Mouse (Mus musculus): Measurements from ENCODE around the gene Ltb. TPM values are rescaled to one million over a fixed set of nuclear protein-coding genes. Genes with fewer than 3 reads are reported as not detected.
A peak's percentile ranks its signal among the peaks of the same experiment; 100 is the strongest.

The Ltb gene
- polyA plus RNA-seq, 1 experiment from 2014 or later = 0.48 TPM

DNA sequence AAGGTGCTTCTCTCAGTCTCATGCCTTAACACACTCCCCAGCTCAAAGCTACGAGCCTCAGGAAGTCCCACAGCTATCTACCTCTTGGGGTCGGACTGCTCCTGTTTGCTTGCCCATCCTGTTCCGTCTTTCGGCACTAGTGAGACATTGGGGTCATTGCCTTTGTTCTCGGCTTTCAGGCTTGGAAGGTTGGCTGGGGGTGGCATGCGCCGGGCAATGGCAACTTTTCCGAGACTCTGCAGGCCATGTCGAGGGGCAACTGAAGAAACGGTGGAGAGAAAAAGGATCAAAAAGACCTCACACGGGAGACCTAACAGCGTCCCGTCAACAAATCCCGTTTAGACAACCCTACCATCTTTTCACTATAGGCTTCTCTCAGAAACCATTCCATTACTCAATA lies 32.1 kb upstream of the Ltb start:
- Histone ChIP-seq H3K27me3 (ENCODE audit: control insufficient read depth, insufficient read depth, low read length) (no peaks in the 10 kb centered on the region), H3K9me3 (replicated peaks; ENCODE audit: control insufficient read depth, low read length) (no peaks in the 10 kb centered on the region), H3K36me3 (replicated peaks; ENCODE audit: control insufficient read depth, insufficient read depth, low read depth, low read length) (peaks cover 41% of the 10 kb centered on the region), H3K27ac (replicated peaks; ENCODE audit: low read depth, low read length) (no peak overlapping the region), H3K4me1 (ENCODE audit: control insufficient read depth, insufficient read depth, low read length) (peaks cover 2% of the 10 kb centered on the region; the same call in 1 of the 2 replicates), H3K4me3 (ENCODE audit: low read depth, low read length) (peak overlapping the region; percentile 91), H3K4me2 (ENCODE audit: low read depth, low read length) (peak overlapping the region; percentile 96), H3K9ac (replicated peaks; ENCODE audit: low read length) (peak overlapping the region; percentile 99; the same call in 1 of the 2 replicates)
- DNase-seq (ENCODE audit: low spot score) (no peak), ATAC-seq (replicated peaks; ENCODE audit: insufficient number of reproducible peaks, low FRiP score, low TSS enrichment, low read depth) (no peak)
- 75% methylated on average over 14 of the region's 14 CpGs for WGBS

DNA sequence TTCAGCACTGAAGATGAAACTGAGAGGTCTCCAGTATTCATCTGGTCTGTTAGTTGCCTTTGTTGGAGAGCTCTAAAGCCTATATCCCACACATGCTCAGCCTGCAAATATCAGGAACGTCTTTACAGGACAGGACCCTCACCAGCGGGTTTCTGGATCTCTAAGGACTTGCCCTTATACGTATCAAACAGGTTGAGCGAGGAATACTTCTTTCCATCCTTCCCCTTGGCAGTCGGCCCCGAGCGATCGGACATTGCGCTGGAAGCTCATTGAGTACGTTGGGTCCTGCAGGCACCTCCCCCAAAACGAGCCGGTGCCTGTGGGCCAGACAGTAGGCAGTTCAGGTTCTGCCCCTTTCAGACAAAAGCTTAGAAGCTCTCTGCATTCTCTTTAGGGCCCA lies 31.5 kb upstream of the Ltb start:
- peaks cover 2% of the 10 kb centered on the region; the same call in 1 of the 2 replicates for H3K4me1 ChIP-seq (ENCODE audit: control insufficient read depth, insufficient read depth, low read length)

DNA sequence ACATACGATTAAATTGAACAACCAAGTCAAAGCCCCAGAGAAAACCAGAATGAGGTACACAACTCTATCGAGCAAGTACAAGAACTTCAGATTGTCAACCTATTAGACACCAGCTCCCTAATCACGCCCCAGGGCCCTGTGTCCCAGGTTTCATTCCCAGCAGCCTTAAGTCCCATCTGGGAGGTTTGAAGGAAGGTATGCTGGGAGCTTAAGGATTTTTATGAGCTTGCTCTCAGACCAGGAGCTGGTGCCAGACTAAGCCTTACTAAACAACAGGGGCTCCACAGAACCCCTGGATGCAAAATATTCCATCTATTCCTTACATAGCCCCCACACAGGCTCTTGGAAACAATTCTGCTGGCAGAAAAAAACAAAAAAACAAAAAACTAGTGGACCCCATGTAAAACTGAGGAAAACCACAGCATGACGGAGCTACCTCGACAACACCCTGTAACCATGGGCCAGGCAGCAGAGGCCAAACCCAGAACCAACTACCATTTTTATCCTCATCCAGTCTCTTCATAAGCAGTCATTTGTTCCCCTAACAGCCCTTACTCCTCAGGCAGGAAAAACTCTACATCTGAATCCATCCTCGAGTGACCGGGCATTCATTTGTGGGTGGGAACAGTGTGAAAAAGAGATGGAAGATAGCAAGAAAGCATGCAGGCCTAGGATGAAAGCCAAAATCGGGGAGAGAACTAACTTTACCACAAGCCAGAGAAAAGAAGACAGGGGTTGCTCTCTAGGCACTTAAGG lies 30.7 kb upstream of the Ltb start:
- peak overlapping the region; percentile 93; the same call in 1 of the 2 replicates for H3K27ac ChIP-seq (replicated peaks; ENCODE audit: low read depth, low read length)
- H3K36me3 ChIP-seq (replicated peaks; ENCODE audit: control insufficient read depth, insufficient read depth, low read depth, low read length) = peaks cover 27% of the 10 kb centered on the region
- peaks cover 2% of the 10 kb centered on the region; the same call in 1 of the 2 replicates for H3K4me1 ChIP-seq (ENCODE audit: control insufficient read depth, insufficient read depth, low read length)
- ATAC-seq (replicated peaks; ENCODE audit: insufficient number of reproducible peaks, low FRiP score, low TSS enrichment, low read depth) (no peak), DNase-seq (ENCODE audit: low spot score) (no peak)
- H3K9me3 ChIP-seq (replicated peaks; ENCODE audit: control insufficient read depth, low read length) = no peaks in the 10 kb centered on the region
- H3K27me3 ChIP-seq (ENCODE audit: control insufficient read depth, insufficient read depth, low read length) = no peaks in the 10 kb centered on the region
- peak overlapping the region; percentile 91 for H3K4me3 ChIP-seq (ENCODE audit: low read depth, low read length)
- H3K9ac ChIP-seq (replicated peaks; ENCODE audit: low read length) = peak overlapping the region; percentile 99
- WGBS = 19% methylated on average over 8 of the region's 8 CpGs
- peak overlapping the region; percentile 96 for H3K4me2 ChIP-seq (ENCODE audit: low read depth, low read length)

More for the DNA sequence above, 31.5 kb upstream of the Ltb start:
- Histone ChIP-seq H3K9me3 (replicated peaks; ENCODE audit: control insufficient read depth, low read length) (no peaks in the 10 kb centered on the region), H3K36me3 (replicated peaks; ENCODE audit: control insufficient read depth, insufficient read depth, low read depth, low read length) (peaks cover 35% of the 10 kb centered on the region), H3K27ac (replicated peaks; ENCODE audit: low read depth, low read length) (no peak overlapping the region), H3K9ac (replicated peaks; ENCODE audit: low read length) (peak overlapping the region; percentile 99), H3K4me2 (ENCODE audit: low read depth, low read length) (peak overlapping the region; percentile 96), H3K4me3 (ENCODE audit: low read depth, low read length) (peak overlapping the region; percentile 91), H3K27me3 (ENCODE audit: control insufficient read depth, insufficient read depth, low read length) (no peaks in the 10 kb centered on the region)
- 61% methylated on average over 12 of the region's 12 CpGs for WGBS
- DNase-seq (ENCODE audit: low spot score) (no peak), ATAC-seq (replicated peaks; ENCODE audit: insufficient number of reproducible peaks, low FRiP score, low TSS enrichment, low read depth) (no peak)

DNA sequence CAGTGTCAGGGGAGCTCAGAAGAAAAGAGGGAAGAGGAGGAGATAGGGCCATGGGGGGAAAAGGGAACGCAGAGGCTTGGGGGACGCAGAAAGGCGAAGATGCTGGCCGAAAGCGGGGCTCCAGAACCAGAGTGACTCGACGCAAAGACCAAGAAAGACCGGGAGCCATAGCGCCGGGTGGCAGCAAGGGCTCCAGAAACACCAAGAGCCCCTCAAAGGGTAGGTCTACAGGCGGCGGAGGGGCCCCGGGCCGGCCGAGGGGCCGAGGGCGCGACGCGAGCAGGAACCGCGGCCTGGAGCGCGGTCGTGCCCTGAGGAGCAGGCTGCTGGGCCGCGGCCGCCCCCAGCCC lies 30.0 kb upstream of the Ltb start:
- Histone ChIP-seq H3K9me3 (replicated peaks; ENCODE audit: control insufficient read depth, low read length) (no peaks in the 10 kb centered on the region), H3K4me3 (ENCODE audit: low read depth, low read length) (peak overlapping the region; percentile 91), H3K4me1 (ENCODE audit: control insufficient read depth, insufficient read depth, low read length) (peaks cover 2% of the 10 kb centered on the region; the same call in 1 of the 2 replicates), H3K27me3 (ENCODE audit: control insufficient read depth, insufficient read depth, low read length) (no peaks in the 10 kb centered on the region), H3K4me2 (ENCODE audit: low read depth, low read length) (peak overlapping the region; percentile 96), H3K27ac (replicated peaks; ENCODE audit: low read depth, low read length) (peak overlapping the region; percentile 93), H3K36me3 (replicated peaks; ENCODE audit: control insufficient read depth, insufficient read depth, low read depth, low read length) (peaks cover 21% of the 10 kb centered on the region), H3K9ac (replicated peaks; ENCODE audit: low read length) (peak overlapping the region; percentile 99)
- ATAC-seq (replicated peaks; ENCODE audit: insufficient number of reproducible peaks, low FRiP score, low TSS enrichment, low read depth) (no peak; the same call in 1 of the 2 replicates), DNase-seq (ENCODE audit: low spot score) (no peak)
- under 1% methylated on average over 20 of the region's 28 CpGs for WGBS

DNA sequence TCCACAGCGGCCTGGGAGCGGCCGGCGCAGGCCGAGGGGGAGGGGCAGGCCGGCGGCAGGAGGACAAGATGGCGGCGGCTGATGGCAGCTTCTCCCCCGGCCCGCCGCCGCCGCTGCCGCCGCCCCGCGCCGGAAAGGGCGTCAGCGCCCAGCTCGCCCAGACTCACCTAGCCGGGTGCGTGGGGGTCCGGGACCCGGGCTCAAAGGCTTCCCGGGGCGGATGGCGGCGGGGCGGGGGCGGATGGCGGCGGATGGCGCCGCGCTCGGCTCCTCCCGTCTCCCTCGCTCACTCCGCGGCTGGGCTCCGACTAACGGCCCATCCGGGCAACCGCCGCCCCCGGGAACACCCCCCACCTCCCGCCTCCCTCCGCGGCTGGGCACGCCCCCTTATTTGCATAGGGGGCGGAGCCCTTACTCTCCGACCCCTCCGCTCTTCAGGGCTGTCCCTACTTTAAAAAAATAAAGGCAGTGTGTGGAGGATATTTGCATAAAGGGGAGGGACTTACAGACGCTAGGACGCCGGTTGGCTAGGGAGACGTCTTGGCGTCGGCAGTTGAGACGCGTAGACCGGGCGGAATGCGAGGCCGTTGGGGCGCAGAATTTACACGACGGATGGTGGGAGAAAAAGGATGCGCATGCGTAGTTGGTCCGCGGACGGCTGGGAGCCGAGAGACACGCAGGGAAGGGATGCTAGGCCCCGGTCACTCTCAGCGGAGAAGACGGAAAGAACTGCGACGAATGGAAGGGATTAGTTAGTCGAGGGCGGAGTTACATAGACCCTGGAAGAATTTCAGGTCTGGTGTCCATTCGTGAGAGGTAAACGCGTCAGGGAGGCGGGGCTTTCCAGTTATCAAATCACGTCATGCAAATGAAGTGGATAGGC lies 29.4 kb upstream of the Ltb start, which contains the start of gene Prrc2a:
TSS of gene Prrc2a (minus strand) at position 330 of the 883 bp plus-strand sequence.
- peaks cover 2% of the 10 kb centered on the region; the same call in 1 of the 2 replicates for H3K4me1 ChIP-seq (ENCODE audit: control insufficient read depth, insufficient read depth, low read length)
- ATAC-seq (replicated peaks; ENCODE audit: insufficient number of reproducible peaks, low FRiP score, low TSS enrichment, low read depth) (peak; percentile 89), DNase-seq (ENCODE audit: low spot score) (peak; percentile 98)
- H3K4me2 ChIP-seq (ENCODE audit: low read depth, low read length) = peak within 1 kb of the TSS; percentile 96
- H3K9ac ChIP-seq (replicated peaks; ENCODE audit: low read length) = peak within 1 kb of the TSS; percentile 99
- H3K9me3 ChIP-seq (replicated peaks; ENCODE audit: control insufficient read depth, low read length) = no peaks in the 10 kb centered on the region
- peaks cover 16% of the 10 kb centered on the region for H3K36me3 ChIP-seq (replicated peaks; ENCODE audit: control insufficient read depth, insufficient read depth, low read depth, low read length)
- peak within 1 kb of the TSS; percentile 93 for H3K27ac ChIP-seq (replicated peaks; ENCODE audit: low read depth, low read length)
- no peaks in the 10 kb centered on the region for H3K27me3 ChIP-seq (ENCODE audit: control insufficient read depth, insufficient read depth, low read length)
- under 1% methylated on average over 53 of the region's 89 CpGs for WGBS
- peak within 1 kb of the TSS; percentile 91 for H3K4me3 ChIP-seq (ENCODE audit: low read depth, low read length)

DNA sequence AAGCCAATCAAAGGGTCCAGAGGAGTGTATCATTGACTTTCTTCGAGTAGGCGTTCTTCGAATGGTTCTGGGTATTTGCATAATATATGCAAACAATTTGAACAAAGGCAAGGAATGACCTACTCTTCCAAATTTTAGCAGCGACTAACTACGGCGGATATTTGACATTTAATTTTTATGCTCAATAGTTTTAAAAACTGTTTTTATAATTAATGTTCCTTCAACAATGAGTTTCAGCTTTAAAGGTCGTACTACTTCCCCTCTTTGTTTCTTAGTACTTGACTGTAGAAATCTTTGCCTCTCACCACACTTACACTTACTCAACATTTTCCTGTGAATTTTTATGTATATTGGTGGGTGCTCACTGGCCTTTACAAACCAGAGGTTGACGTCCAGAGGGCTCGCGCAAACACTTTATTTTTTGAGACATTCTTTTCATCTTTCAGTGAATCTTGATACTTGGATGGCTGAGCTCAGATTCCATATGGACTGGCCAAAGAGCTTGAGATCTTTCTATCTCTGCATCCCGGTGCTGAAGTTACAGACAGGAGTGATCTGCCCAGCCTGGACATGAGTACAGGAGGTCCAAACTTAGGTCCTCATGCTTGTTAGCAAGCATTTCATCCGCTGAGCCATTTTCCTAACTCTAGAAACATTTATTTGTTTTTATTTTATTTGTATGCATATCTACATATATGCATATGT lies 28.6 kb upstream of the Ltb start:
- peak overlapping the region; percentile 36 for H3K4me2 ChIP-seq (ENCODE audit: low read depth, low read length)
- H3K9me3 ChIP-seq (replicated peaks; ENCODE audit: control insufficient read depth, low read length) = no peaks in the 10 kb centered on the region
- peaks cover 2% of the 10 kb centered on the region; the same call in 1 of the 2 replicates for H3K4me1 ChIP-seq (ENCODE audit: control insufficient read depth, insufficient read depth, low read length)
- 24% methylated on average over 12 of the region's 12 CpGs for WGBS
- H3K36me3 ChIP-seq (replicated peaks; ENCODE audit: control insufficient read depth, insufficient read depth, low read depth, low read length) = peaks cover 8% of the 10 kb centered on the region
- H3K27ac ChIP-seq (replicated peaks; ENCODE audit: low read depth, low read length) = peak overlapping the region; percentile 80
- peak overlapping the region; percentile 39 for H3K9ac ChIP-seq (replicated peaks; ENCODE audit: low read length)
- peak overlapping the region; percentile 91 for H3K4me3 ChIP-seq (ENCODE audit: low read depth, low read length)
- no peaks in the 10 kb centered on the region for H3K27me3 ChIP-seq (ENCODE audit: control insufficient read depth, insufficient read depth, low read length)
- ATAC-seq (replicated peaks; ENCODE audit: insufficient number of reproducible peaks, low FRiP score, low TSS enrichment, low read depth) = peak; percentile 82
- peak; percentile 21 for DNase-seq (ENCODE audit: low spot score)

DNA sequence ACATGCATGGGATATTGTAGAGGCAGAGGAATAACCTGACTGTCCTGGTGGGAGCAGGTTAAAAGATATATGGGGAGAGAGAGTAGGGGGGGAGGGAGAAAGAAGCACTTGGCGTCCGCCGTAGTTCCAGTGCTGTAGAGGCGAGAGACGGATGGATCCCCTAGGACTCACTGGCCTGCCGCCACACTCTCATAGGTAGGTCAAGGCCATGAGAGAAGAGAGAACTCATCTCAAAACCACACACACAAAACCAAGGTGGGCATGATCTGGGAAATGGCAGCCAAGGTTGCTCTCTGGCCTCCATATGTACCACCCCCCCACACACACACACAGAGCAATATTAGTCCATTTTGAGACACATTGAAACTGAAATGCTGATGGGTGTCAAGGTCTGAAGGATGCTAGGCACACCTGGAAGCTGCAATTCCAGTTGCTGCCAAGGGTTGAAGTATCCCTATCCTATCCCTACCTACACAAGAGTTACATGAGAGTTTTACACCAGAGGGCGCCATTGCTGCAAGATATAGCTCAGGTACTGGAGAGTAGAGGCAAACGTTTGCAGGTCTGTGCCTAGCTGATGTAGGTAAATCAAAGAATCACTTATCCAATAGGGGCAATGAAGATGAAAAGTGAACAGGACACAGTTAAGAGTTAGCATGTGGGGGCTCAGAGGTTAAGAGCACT lies 27.7 kb upstream of the Ltb start:
- Histone ChIP-seq H3K9ac (replicated peaks; ENCODE audit: low read length) (peak overlapping the region; percentile 38; the same call in 1 of the 2 replicates), H3K27ac (replicated peaks; ENCODE audit: low read depth, low read length) (no peak overlapping the region), H3K36me3 (replicated peaks; ENCODE audit: control insufficient read depth, insufficient read depth, low read depth, low read length) (no peaks in the 10 kb centered on the region; the same call in 1 of the 2 replicates), H3K4me1 (ENCODE audit: control insufficient read depth, insufficient read depth, low read length) (peaks cover 2% of the 10 kb centered on the region; the same call in 1 of the 2 replicates), H3K4me3 (ENCODE audit: low read depth, low read length) (no peak overlapping the region), H3K9me3 (replicated peaks; ENCODE audit: control insufficient read depth, low read length) (no peaks in the 10 kb centered on the region), H3K4me2 (ENCODE audit: low read depth, low read length) (peak overlapping the region; percentile 36; the same call in 1 of the 2 replicates), H3K27me3 (ENCODE audit: control insufficient read depth, insufficient read depth, low read length) (no peaks in the 10 kb centered on the region)
- peak; percentile 81 for DNase-seq (ENCODE audit: low spot score)
- WGBS = 74% methylated on average over 8 of the region's 8 CpGs
- ATAC-seq (replicated peaks; ENCODE audit: insufficient number of reproducible peaks, low FRiP score, low TSS enrichment, low read depth) = 0 out of 2 replicates have a peak, but pooled peaks have one; percentile 11
